Mouse (Mus musculus): Measurements from ENCODE around the gene Olfr214. TPM values are rescaled to one million over a fixed set of nuclear protein-coding genes. Genes with fewer than 3 reads are reported as not detected.
"Not testable (repeated sequence)": the region's sequence is repeated elsewhere in the genome, so short reads cannot be mapped to it uniquely, and the experiment has no call there.

Olfr214 gene
- total RNA-seq (2014; fragmentation: Nextera tagmentation) (not detected in 2 replicates), total RNA-seq (2017) (not detected in 2 replicates)

GRCm38 (mm10) chr6:116553935-116554334 is at the start of gene Olfr214:
Olfr214 (plus strand) TSS chr6:116554235.
- no peak for ATAC-seq (replicated peaks; ENCODE audit: low FRiP score, low TSS enrichment, poor library complexity, severe bottlenecking)

GRCm38 (mm10) chr6:116506302-116507003 is 47.6 kb upstream of the Olfr214 start, which contains the start of gene Olfr212:
Olfr212 (plus strand) TSS chr6:116506516.
- peak; percentile 70 for ATAC-seq (replicated peaks; ENCODE audit: low FRiP score, low TSS enrichment, poor library complexity, severe bottlenecking)

- no peak for ATAC-seq (replicated peaks; ENCODE audit: low FRiP score, low TSS enrichment, poor library complexity, severe bottlenecking)
Measured at GRCm38 (mm10) chr6:116514832-116515231, 39.2 kb upstream of the Olfr214 start.

GRCm38 (mm10) chr6:116538156-116538555 is 15.9 kb upstream of the Olfr214 start, which contains the start of gene Olfr213:
Olfr213 (plus strand) TSS chr6:116538456.
- ATAC-seq (replicated peaks; ENCODE audit: low FRiP score, low TSS enrichment, poor library complexity, severe bottlenecking): no peak

- no peak; the same call in 1 of the 2 replicates for ATAC-seq (replicated peaks; ENCODE audit: low FRiP score, low TSS enrichment, poor library complexity, severe bottlenecking)
Measured at GRCm38 (mm10) chr6:116542500-116542899, 11.5 kb upstream of the Olfr214 start.

GRCm38 (mm10) chr6:116550841-116551240 is 3.2 kb upstream of the Olfr214 start, which contains the start of gene Gm5580:
Gm5580 (plus strand) TSS chr6:116551141.
- not testable (repeated sequence) for ATAC-seq (replicated peaks; ENCODE audit: low FRiP score, low TSS enrichment, poor library complexity, severe bottlenecking)

GRCm38 (mm10) chr6:116554952-116555351 is 917 bp downstream of the Olfr214 start:
- ATAC-seq (replicated peaks; ENCODE audit: low FRiP score, low TSS enrichment, poor library complexity, severe bottlenecking): no peak

- peak; percentile 88 for ATAC-seq (replicated peaks; ENCODE audit: low FRiP score, low TSS enrichment, poor library complexity, severe bottlenecking)
Measured at GRCm38 (mm10) chr6:116569834-116570233, 15.8 kb downstream of the Olfr214 start.

- no peak for ATAC-seq (replicated peaks; ENCODE audit: low FRiP score, low TSS enrichment, poor library complexity, severe bottlenecking)
Measured at GRCm38 (mm10) chr6:116584095-116584494, 30.1 kb downstream of the Olfr214 start, which contains the start of gene Olfr215. Olfr215 (minus strand) TSS chr6:116584195.

GRCm38 (mm10) chr6:116600969-116601368 is 46.9 kb downstream of the Olfr214 start:
- ATAC-seq (replicated peaks; ENCODE audit: low FRiP score, low TSS enrichment, poor library complexity, severe bottlenecking): not testable (repeated sequence)

- ATAC-seq (replicated peaks; ENCODE audit: low FRiP score, low TSS enrichment, poor library complexity, severe bottlenecking): no peak
Measured at GRCm38 (mm10) chr6:116607230-116607629, 53.2 kb downstream of the Olfr214 start.

Other genes starting within 250 kb of the Olfr214 start
- 48.1 and 51.8 TPM in 2 replicates for gene March8, start 216.2 kb upstream of the Olfr214 start, total RNA-seq (2014; fragmentation: Nextera tagmentation)
- 47.0 and 51.0 TPM in 2 replicates for gene March8, start 216.2 kb upstream of the Olfr214 start, total RNA-seq (2017)
- 3.2 and 4.4 TPM in 2 replicates for gene Alox5, start 93.1 kb upstream of the Olfr214 start, total RNA-seq (2014; fragmentation: Nextera tagmentation)
- gene Alox5, start 93.1 kb upstream of the Olfr214 start, total RNA-seq (2017): 4.2 and 5.7 TPM in 2 replicates
- not detected in 2 replicates for gene Olfr211, start 65.1 kb upstream of the Olfr214 start, total RNA-seq (2014; fragmentation: Nextera tagmentation)
- gene Olfr211, start 65.1 kb upstream of the Olfr214 start, total RNA-seq (2017): not detected in 2 replicates
- gene Olfr212, start 47.7 kb upstream of the Olfr214 start, total RNA-seq (2014; fragmentation: Nextera tagmentation): not detected in 2 replicates
- gene Olfr212, start 47.7 kb upstream of the Olfr214 start, total RNA-seq (2017): not detected in 2 replicates
- not detected in 2 replicates for gene Olfr213, start 15.8 kb upstream of the Olfr214 start, total RNA-seq (2014; fragmentation: Nextera tagmentation)
- not detected in 2 replicates for gene Olfr213, start 15.8 kb upstream of the Olfr214 start, total RNA-seq (2017)
- gene Gm5580, start 3.1 kb upstream of the Olfr214 start, total RNA-seq (2014; fragmentation: Nextera tagmentation): not detected in 2 replicates
- 0.28 and 0.99 TPM in 2 replicates for gene Gm5580, start 3.1 kb upstream of the Olfr214 start, total RNA-seq (2017)
- gene Olfr215, start 30.0 kb downstream of the Olfr214 start, total RNA-seq (2014; fragmentation: Nextera tagmentation): not detected in 2 replicates
- gene Olfr215, start 30.0 kb downstream of the Olfr214 start, total RNA-seq (2017): not detected in 2 replicates
- 32.6 and 36.2 TPM in 2 replicates for gene Zfp422, start 74.8 kb downstream of the Olfr214 start, total RNA-seq (2014; fragmentation: Nextera tagmentation)
- 21.2 and 40.2 TPM in 2 replicates for gene Zfp422, start 74.8 kb downstream of the Olfr214 start, total RNA-seq (2017)
- gene Depp1, start 96.4 kb downstream of the Olfr214 start, total RNA-seq (2014; fragmentation: Nextera tagmentation): not detected in 2 replicates
- not detected in 2 replicates for gene Depp1, start 96.4 kb downstream of the Olfr214 start, total RNA-seq (2017)
- 2.0 and 2.4 TPM in 2 replicates for gene Rassf4, start 119.7 kb downstream of the Olfr214 start, total RNA-seq (2014; fragmentation: Nextera tagmentation)
- 3.3 and 5.4 TPM in 2 replicates for gene Rassf4, start 119.7 kb downstream of the Olfr214 start, total RNA-seq (2017)
- gene Tmem72, start 162.7 kb downstream of the Olfr214 start, total RNA-seq (2014; fragmentation: Nextera tagmentation): 0.11 and 0.27 TPM in 2 replicates
- under 0.01 and 0.09 TPM in 2 replicates for gene Tmem72, start 162.7 kb downstream of the Olfr214 start, total RNA-seq (2017)

Measured in megakaryocyte-erythroid progenitor cell, adult 5-6 weeks (primary cell).